Mouse (Mus musculus) liver, postnatal 0 days (tissue): Measurements from ENCODE around the gene Gm49369. TPM values are rescaled to one million over a fixed set of nuclear protein-coding genes. Genes with fewer than 3 reads are reported as not detected.

Experiments used
- ATAC-seq: fragments of 200-750 bp; cut with Nextera tagmentation; 2 replicates; pipeline ENCODE4 v1.8.0; 2017; ENCODE audit warnings: mild to moderate bottlenecking, moderate library complexity
- DNase-seq: peaks from one replicate; pipeline ENCODE4 v3.0.0-alpha.2; 2016
- H3K27ac ChIP-seq: fragments of 300-500 bp; sonication (generic); 2 replicates; pipeline ENCODE4 v1.5.1; 2014; ENCODE audit warnings: antibody characterized with exemption, moderate library complexity, mild to moderate bottlenecking, low read depth
- H3K27me3 ChIP-seq: fragments of 300-500 bp; sonication (generic); 2 replicates; pipeline ENCODE4 v1.6.1; 2014; ENCODE audit warnings: low read length, control low read depth, mixed read lengths; ENCODE audit not compliant: insufficient read depth
- H3K36me3 ChIP-seq: fragments of 300-500 bp; sonication (generic); replicated peaks from 2 replicates; pipeline ENCODE4 v1.6.1; 2014; ENCODE audit warnings: mild to moderate bottlenecking, control low read depth, low read length, moderate library complexity, mixed read lengths; ENCODE audit not compliant: insufficient read depth
- H3K4me1 ChIP-seq: fragments of 300-500 bp; sonication (generic); 2 replicates; pipeline ENCODE4 v1.6.1; 2014; ENCODE audit warnings: antibody characterized with exemption, mild to moderate bottlenecking, control low read depth; ENCODE audit not compliant: insufficient read depth
- H3K4me2 ChIP-seq: fragments of 300-500 bp; sonication (generic); 2 replicates; pipeline ENCODE4 v1.6.1; 2014; ENCODE audit warnings: low read depth, mild to moderate bottlenecking, low read length, moderate library complexity, mixed read lengths
- H3K4me3 ChIP-seq: fragments of 300-500 bp; sonication (generic); 2 replicates; pipeline ENCODE4 v1.5.1; 2014; ENCODE audit warnings: low read depth, low read length
- H3K9ac ChIP-seq: fragments of 300-500 bp; sonication (generic); replicated peaks from 2 replicates; pipeline ENCODE4 v1.6.1; 2014; ENCODE audit warnings: mild to moderate bottlenecking, moderate library complexity
- H3K9me3 ChIP-seq: fragments of 300-500 bp; sonication (generic); 2 replicates; pipeline ENCODE4 v1.6.1; 2016; ENCODE audit warnings: mild to moderate bottlenecking, control low read depth, low read length, mixed read lengths
- CTCF ChIP-seq: sonication (generic); IDR thresholded peaks from 2 replicates; pipeline ENCODE4 v1.5.1; 2016; ENCODE audit warnings: antibody characterized with exemption, low read depth
- EP300 ChIP-seq: IDR thresholded peaks from 2 replicates; pipeline ENCODE4 v1.6.1; 2016; ENCODE audit warnings: antibody characterized with exemption, low read depth, mild to moderate bottlenecking
- WGBS: fragments of 180-500 bp; shearing (Covaris S2); extraction: QIAGEN DNeasy Blood & Tissue Kit; methylation state at CpG from one replicate; pipeline ENCODE4 v1.1.7; 2014; ENCODE audit not compliant: insufficient replicate concordance; 5-methylcytosine and 5-hydroxymethylcytosine counted together
- polyA plus RNA-seq: library from polyadenylated mRNA; unstranded; fragments of >200 nt; fragmentation: Nextera tagmentation; extraction: Ambion mirVana; gene quantifications from 2 replicates; pipeline ENCODE4 v1.2.1, GENCODE M21; 2015

Gm49369 gene
- polyA plus RNA-seq, 1 experiment from 2014 or later: not detected

DNA sequence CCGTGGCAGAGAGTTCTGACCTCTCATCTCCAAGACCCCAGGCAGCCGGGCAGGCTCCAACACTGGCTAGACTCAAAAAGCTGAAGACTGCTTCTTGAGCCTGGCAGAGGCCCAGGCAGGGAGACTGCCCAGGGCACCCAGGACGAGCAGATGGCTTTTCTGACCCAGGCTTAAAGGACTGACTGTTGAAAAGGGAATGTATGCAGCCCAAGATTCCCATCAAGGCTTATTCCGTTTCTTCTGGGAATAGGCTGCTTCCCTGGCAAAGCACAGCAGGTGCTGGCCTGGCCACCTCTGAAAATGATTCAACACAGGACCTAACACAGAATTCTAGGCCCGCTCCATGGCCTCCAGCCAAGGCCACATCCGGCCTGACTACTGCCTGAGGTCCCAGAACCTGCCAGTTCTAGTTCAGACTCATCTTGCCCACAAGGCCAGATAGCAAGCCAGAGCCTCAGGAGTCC, 7.2 kb downstream of the Gm49369 start:
- Histone ChIP-seq H3K9me3 (no peaks in the 10 kb centered on the region), H3K9ac (no peak overlapping the region), H3K4me2 (no peak overlapping the region), H3K4me3 (no peak overlapping the region), H3K27me3 (peaks cover 30% of the 10 kb centered on the region), H3K27ac (no peak overlapping the region), H3K4me1 (peaks cover 7% of the 10 kb centered on the region), H3K36me3 (peaks cover 52% of the 10 kb centered on the region)
- ATAC-seq (no peak), DNase-seq (no peak)
- WGBS: 75% methylated on average over 6 of the region's 6 CpGs
- no peak for TF ChIP-seq EP300
- no peak for TF ChIP-seq CTCF

DNA sequence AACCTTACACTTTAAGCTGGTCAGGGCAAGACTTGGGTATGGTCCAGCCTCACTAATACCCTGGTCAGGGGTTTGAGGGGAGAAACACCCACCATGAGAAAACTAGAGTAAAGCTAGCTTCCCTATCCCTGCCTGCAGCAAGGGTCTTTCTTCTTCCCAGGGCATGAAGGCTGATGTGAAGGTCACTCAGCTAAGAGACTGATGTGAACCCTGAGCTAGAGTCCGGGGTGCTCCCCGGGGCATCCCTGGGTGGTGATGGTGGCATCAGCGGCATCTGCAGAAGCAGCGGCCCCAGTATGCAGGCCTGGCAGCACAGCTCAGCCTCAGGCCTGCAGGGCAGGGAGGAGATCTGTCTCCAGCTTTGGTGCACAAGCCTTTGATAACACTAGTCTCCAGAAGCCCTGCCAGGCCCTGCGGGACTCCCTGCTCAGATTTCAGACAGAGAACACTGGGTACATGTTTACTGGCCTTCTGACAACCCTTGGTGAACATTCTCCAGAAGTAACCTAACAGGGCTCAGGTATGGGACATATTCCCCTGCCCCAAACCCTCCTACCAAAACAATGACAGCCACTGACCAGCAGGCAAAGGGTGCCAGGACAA, 8.0 kb downstream of the Gm49369 start:
- Histone ChIP-seq H3K4me1 (peaks cover 7% of the 10 kb centered on the region), H3K27ac (0 out of 2 replicates have a peak overlapping the region, but pooled peaks have one; percentile 16), H3K27me3 (peaks cover 36% of the 10 kb centered on the region), H3K4me2 (no peak overlapping the region), H3K4me3 (no peak overlapping the region), H3K36me3 (peaks cover 44% of the 10 kb centered on the region), H3K9me3 (no peaks in the 10 kb centered on the region), H3K9ac (no peak overlapping the region)
- TF ChIP-seq EP300 (no peak), CTCF (no peak)
- DNase-seq (no peak), ATAC-seq (no peak)
- 83% methylated on average over 5 of the region's 5 CpGs for WGBS

DNA sequence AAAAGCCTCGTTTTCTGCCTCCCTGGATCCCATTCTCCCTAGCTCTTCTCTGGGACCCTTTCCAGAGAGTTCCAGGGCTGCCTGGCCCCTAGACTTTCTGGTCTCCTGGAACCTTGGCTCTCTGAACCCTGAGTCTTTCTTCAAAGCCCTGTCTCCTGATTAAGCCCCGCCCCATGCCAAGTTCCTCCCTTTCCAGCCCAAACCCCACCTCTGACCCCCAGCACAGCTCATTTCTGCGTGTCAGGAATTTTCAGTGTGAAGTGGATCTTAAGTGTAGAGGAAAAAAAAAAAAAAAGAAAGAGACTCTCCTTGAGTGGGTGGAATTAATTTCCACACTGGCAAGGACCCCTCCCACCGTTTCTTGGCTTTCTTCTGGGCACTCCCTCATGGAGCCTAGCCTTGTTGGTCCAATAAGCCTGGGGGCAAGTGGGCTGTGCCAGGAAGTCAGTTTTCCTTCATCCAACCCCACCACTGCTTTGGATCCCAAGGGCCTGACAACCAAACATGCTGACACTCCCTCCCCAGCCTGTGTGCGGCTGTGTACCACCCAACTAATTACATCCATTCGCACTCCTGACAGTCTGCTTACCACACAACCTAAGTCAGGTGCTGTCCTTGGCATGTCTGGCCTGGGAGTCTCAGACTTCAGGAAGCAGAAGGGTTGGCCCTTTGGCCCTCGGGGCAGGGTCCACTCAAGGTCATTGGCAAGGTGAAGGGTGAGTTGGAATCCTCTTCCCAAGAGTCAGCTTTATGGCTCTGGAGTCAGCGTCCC, 8.6 kb downstream of the Gm49369 start, which contains the start of gene Ifitm10:
Gene Ifitm10, minus strand, starts transcription at position 113 of the 772 bp plus-strand sequence.
- peak within 1 kb of the TSS; percentile 65 for H3K4me2 ChIP-seq
- ATAC-seq (no peak), DNase-seq (no peak)
- H3K9me3 ChIP-seq: no peaks in the 10 kb centered on the region
- H3K9ac ChIP-seq: no peak within 1 kb of the TSS
- 71% methylated on average over 8 of the region's 8 CpGs for WGBS
- H3K27me3 ChIP-seq: peaks cover 36% of the 10 kb centered on the region
- H3K4me1 ChIP-seq: peaks cover 7% of the 10 kb centered on the region
- H3K4me3 ChIP-seq: 0 out of 2 replicates have a peak within 1 kb of the TSS, but pooled peaks have one; percentile 44
- H3K27ac ChIP-seq: 0 out of 2 replicates have a peak within 1 kb of the TSS, but pooled peaks have one; percentile 16
- TF ChIP-seq CTCF: no peak
- peaks cover 38% of the 10 kb centered on the region for H3K36me3 ChIP-seq

DNA sequence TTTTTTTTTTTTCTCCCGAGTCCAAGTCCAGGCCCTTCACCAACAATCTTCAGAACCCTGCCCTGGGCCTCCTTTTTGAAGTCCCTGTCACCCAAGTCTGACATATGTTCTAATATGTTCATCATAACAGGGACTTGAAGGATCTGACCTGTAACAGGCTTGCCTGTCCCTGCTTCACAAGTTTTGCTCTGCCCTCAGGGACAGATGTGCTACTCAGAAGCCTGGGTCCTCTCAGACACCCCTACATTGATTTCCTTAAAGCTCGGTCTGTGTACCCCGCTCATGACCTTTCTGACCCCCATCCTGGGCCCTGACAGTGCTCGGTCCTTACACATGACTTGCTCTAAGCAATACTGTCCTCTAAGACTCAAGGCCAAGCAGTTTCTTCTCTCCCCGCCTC, 9.4 kb downstream of the Gm49369 start:
- no peak for TF ChIP-seq EP300
- TF ChIP-seq CTCF: no peak
- Histone ChIP-seq H3K4me1 (peaks cover 7% of the 10 kb centered on the region), H3K27me3 (peaks cover 36% of the 10 kb centered on the region), H3K9me3 (no peaks in the 10 kb centered on the region), H3K36me3 (peaks cover 30% of the 10 kb centered on the region), H3K27ac (no peak overlapping the region), H3K4me3 (no peak overlapping the region), H3K9ac (no peak overlapping the region), H3K4me2 (0 out of 2 replicates have a peak overlapping the region, but pooled peaks have one; percentile 65)
- 75% methylated on average over 5 of the region's 5 CpGs for WGBS
- ATAC-seq (no peak), DNase-seq (no peak)

DNA sequence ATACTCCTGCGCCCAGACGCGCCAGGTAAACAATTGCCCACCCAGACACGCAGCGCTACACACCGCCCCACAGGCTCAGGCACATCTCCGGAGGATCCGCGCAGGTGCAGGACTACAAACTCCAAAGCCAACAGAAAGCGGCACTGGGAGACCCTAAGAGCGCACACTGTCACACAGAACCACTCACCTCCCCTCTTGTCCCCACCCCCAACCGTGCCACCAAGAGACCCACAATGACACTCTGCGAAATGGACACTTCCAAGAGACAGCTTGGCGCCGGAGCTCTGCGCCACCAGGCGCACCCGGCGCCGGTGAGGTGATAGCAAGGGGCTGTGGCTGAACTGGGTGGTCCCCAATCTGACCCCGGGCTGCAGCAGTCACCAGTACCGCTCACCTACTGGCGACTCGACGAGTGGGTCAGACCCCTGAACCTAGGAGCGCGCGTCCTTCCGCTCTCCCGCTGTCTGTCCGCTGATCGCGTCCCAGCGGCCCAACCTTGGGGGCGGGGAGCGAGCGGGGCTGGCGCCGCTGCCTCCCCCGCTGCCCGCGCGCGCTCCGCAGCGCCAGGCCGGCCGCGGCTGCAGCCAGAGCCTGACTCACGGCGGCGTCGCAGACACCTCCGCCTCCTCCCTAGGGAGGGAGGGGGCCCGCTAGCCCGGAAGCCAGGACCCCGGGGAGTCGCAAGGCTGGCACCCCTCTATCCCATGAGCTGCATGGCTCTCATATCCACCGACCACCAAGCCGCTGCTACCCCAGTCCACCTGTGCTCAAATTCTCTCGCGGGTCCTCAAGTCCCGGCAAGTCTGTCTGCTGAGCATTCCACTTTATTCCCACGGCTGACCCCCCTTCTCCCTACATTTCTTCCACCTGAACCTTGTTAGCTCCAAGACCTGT, 10.5 kb downstream of the Gm49369 start:
- H3K27ac ChIP-seq: no peak overlapping the region
- ATAC-seq: peak; percentile 21; the same call in 1 of the 2 replicates
- peaks cover 36% of the 10 kb centered on the region for H3K27me3 ChIP-seq
- peaks cover 3% of the 10 kb centered on the region for H3K4me1 ChIP-seq
- peak overlapping the region; percentile 44 for H3K4me3 ChIP-seq
- peak overlapping the region; percentile 41 for H3K9ac ChIP-seq
- H3K36me3 ChIP-seq: peaks cover 20% of the 10 kb centered on the region
- 2% methylated on average over 46 of the region's 64 CpGs for WGBS
- no peak for DNase-seq
- no peaks in the 10 kb centered on the region for H3K9me3 ChIP-seq
- no peak for TF ChIP-seq EP300
- TF ChIP-seq CTCF: no peak
- peak overlapping the region; percentile 65 for H3K4me2 ChIP-seq
